Mouse (Mus musculus) embryonic fibroblast, embryonic 13.5 days (primary cell): ENCODE data around the gene Ticam1.

Experiments used
- CTCF ChIP-seq: IDR thresholded peaks from 2 replicates; pipeline ENCODE4 v1.5.1; 2011; ENCODE audit warnings: mild to moderate bottlenecking, control low read depth, low read length, moderate library complexity, borderline replicate concordance; ENCODE audit not compliant: insufficient read depth
- POLR2A ChIP-seq: IDR thresholded peaks from 2 replicates; pipeline ENCODE4 v1.6.1; 2011; ENCODE audit warnings: low read depth, mild to moderate bottlenecking, control low read depth, low read length, moderate library complexity

GRCm38 (mm10) chr17:56269741-56270140, 6.8 kb downstream of the Ticam1 start:
- TF ChIP-seq CTCF (no peak), POLR2A (no peak)
